Mouse (Mus musculus): ENCODE measurements around the gene Mapt. TPM values are rescaled to one million over a fixed set of nuclear protein-coding genes. Genes with fewer than 3 reads are reported as not detected.
A peak's percentile ranks its signal among the peaks of the same experiment; 100 is the strongest.

Gene Mapt
- polyA plus RNA-seq (2014; fragmentation: Nextera tagmentation; extraction: Ambion mirVana), result 939 and 1,013 TPM in 2 replicates

DNA sequence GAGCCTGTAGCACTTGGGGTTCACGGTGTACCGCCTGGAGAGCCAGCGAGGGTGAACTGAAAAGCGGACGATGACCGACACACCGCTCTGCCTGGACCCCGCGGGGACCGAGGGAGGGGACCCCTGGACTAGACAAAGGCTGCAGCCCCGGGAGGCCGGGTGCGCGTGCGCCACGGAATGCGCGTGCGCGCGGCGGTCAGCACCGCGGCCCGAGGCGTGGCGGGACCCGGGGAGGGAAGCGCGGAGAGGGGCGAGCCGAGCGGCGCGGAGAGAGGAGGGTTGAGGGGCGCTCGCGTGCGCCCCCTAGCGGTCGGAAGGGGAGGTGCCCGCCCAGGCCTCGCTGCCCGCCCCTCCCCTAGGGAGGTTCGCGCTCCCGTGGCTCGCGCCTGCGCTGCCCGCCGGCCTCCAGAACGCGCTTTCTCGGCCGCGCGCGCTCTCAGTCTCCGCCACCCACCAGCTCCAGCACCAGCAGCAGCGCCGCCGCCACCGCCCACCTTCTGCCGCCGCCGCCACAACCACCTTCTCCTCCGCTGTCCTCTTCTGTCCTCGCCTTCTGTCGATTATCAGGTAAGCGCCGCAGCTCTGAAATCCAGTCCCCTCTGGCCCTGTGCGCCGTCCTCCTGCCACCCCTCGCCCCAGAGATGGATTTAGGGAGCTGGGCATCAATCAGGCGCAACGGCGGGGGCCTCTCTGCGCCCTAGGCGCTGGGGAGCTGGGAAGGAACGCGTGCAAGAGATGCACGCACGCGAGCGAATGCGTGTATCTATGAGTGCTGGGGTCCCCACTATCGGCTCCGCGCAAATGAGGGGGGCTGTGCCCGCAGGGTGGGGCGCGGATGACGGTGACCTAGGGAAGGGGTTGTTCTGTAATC lies at the start of gene Mapt:
Gene Mapt, plus strand, starts transcription at position 350 of the 871 bp plus-strand sequence.
- peak within 1 kb of the TSS; percentile 98 for H3K27ac ChIP-seq
- under 1% methylated on average over 67 of the region's 94 CpGs for WGBS
- peak within 1 kb of the TSS; percentile 83 for H3K4me2 ChIP-seq (replicated peaks)
- ATAC-seq (ENCODE audit: low FRiP score) (peak; percentile 75), DNase-seq (ENCODE audit: low spot score) (peak; percentile 95)
- peaks cover 4% of the 10 kb centered on the region; the same call in 1 of the 2 replicates for H3K27me3 ChIP-seq (ENCODE audit: control insufficient read depth, insufficient read depth, low read length)
- peaks cover 27% of the 10 kb centered on the region for H3K4me1 ChIP-seq (replicated peaks; ENCODE audit: control insufficient read depth, insufficient read depth, low read length)
- peak within 1 kb of the TSS; percentile 98 for H3K9ac ChIP-seq
- H3K4me3 ChIP-seq (replicated peaks; ENCODE audit: low read length), result peak within 1 kb of the TSS; percentile 83
- no peaks in the 10 kb centered on the region for H3K36me3 ChIP-seq (replicated peaks; ENCODE audit: control insufficient read depth, insufficient read depth)
- no peaks in the 10 kb centered on the region for H3K9me3 ChIP-seq (ENCODE audit: control insufficient read depth, low read length)

DNA sequence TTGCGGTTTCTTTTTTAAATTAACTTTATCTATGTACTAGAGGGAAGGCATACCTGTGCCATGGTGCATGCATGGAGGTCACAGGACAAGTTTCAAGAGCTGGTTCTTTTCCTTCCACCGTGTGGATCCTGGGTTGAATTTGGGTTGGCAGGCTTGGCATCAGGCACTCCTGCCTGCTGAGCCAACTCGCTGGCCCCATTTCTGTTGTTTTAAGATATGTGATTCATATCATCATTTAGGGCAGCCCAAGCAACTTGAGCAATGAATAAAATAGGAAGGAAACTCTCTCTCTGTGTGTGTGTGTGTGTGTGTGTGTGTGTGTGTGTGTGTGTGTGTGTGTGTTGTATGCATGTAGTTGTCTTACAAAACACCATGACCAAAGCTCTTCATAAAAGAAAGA lies 49.0 kb upstream of the Mapt start:
- ATAC-seq (ENCODE audit: low FRiP score), result no peak
- no peaks in the 10 kb centered on the region for H3K9me3 ChIP-seq (ENCODE audit: control insufficient read depth, low read length)

GRCm38 (mm10) chr11:104186135-104186836 lies 44.9 kb upstream of the Mapt start, which contains the start of gene Sppl2c:
Gene Sppl2c (plus strand): TSS chr11:104186327.
- DNase-seq (ENCODE audit: low spot score) (no peak), ATAC-seq (ENCODE audit: low FRiP score) (no peak)
- Histone ChIP-seq H3K4me3 (replicated peaks; ENCODE audit: low read length) (no peak within 1 kb of the TSS), H3K27me3 (ENCODE audit: control insufficient read depth, insufficient read depth, low read length) (no peaks in the 10 kb centered on the region), H3K9ac (no peak within 1 kb of the TSS), H3K9me3 (ENCODE audit: control insufficient read depth, low read length) (no peaks in the 10 kb centered on the region), H3K27ac (no peak within 1 kb of the TSS), H3K36me3 (replicated peaks; ENCODE audit: control insufficient read depth, insufficient read depth) (no peaks in the 10 kb centered on the region), H3K4me2 (replicated peaks) (no peak within 1 kb of the TSS), H3K4me1 (replicated peaks; ENCODE audit: control insufficient read depth, insufficient read depth, low read length) (no peaks in the 10 kb centered on the region)
- 89% methylated on average over 13 of the region's 13 CpGs for WGBS

More for the DNA sequence above, 49.0 kb upstream of the Mapt start:
- Histone ChIP-seq H3K4me3 (replicated peaks; ENCODE audit: low read length) (no peak overlapping the region), H3K27me3 (ENCODE audit: control insufficient read depth, insufficient read depth, low read length) (no peaks in the 10 kb centered on the region), H3K9ac (no peak overlapping the region), H3K4me1 (replicated peaks; ENCODE audit: control insufficient read depth, insufficient read depth, low read length) (no peaks in the 10 kb centered on the region), H3K4me2 (replicated peaks) (no peak overlapping the region), H3K36me3 (replicated peaks; ENCODE audit: control insufficient read depth, insufficient read depth) (no peaks in the 10 kb centered on the region), H3K27ac (no peak overlapping the region)
- no peak for DNase-seq (ENCODE audit: low spot score)
- 84% methylated on average over 3 of the region's 3 CpGs for WGBS

DNA sequence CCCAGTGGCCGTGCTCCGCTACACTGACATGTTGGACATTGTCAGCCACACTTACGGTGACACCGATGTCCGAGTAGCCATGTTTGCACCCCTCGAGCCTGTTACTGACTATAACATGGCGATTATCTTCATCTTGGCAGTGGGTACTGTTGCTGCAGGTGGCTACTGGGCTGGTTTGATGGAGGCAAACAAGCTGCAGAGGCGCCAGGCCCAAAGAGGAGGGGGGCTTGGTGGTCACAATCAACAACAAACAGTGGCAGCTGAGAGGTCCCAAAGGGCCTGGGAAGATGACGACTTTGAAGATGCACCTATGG lies 44.4 kb upstream of the Mapt start:
- Histone ChIP-seq H3K27ac (no peak overlapping the region), H3K4me2 (replicated peaks) (no peak overlapping the region), H3K4me1 (replicated peaks; ENCODE audit: control insufficient read depth, insufficient read depth, low read length) (no peaks in the 10 kb centered on the region), H3K27me3 (ENCODE audit: control insufficient read depth, insufficient read depth, low read length) (no peaks in the 10 kb centered on the region), H3K9me3 (ENCODE audit: control insufficient read depth, low read length) (no peaks in the 10 kb centered on the region), H3K9ac (no peak overlapping the region), H3K4me3 (replicated peaks; ENCODE audit: low read length) (no peak overlapping the region), H3K36me3 (replicated peaks; ENCODE audit: control insufficient read depth, insufficient read depth) (no peaks in the 10 kb centered on the region)
- DNase-seq (ENCODE audit: low spot score), result no peak
- ATAC-seq (ENCODE audit: low FRiP score), result no peak
- 91% methylated on average over 9 of the region's 9 CpGs for WGBS

DNA sequence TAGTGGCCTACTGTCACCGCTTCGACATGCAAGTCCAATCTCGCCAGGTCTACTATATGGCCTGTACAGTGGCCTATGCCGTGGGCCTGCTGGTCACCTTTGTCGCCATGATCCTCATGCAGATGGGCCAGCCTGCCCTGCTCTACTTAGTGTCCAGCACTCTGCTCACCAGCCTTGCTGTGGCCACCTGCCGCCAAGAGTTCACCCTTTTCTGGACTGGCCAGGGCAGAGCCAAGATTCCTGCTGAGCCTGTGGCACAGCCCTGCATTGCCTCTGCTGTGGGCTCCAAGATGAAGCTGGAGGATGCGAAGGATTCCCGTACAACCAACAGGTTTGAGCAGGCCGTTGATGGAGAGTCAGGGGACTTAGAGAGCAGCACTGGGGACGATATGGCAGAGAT lies 43.4 kb upstream of the Mapt start:
- no peak overlapping the region for H3K4me2 ChIP-seq (replicated peaks)
- H3K27ac ChIP-seq, result no peak overlapping the region
- H3K27me3 ChIP-seq (ENCODE audit: control insufficient read depth, insufficient read depth, low read length), result no peaks in the 10 kb centered on the region
- WGBS, result 94% methylated on average over 10 of the region's 10 CpGs
- H3K36me3 ChIP-seq (replicated peaks; ENCODE audit: control insufficient read depth, insufficient read depth), result no peaks in the 10 kb centered on the region
- no peak overlapping the region for H3K4me3 ChIP-seq (replicated peaks; ENCODE audit: low read length)
- ATAC-seq (ENCODE audit: low FRiP score), result no peak
- no peaks in the 10 kb centered on the region for H3K4me1 ChIP-seq (replicated peaks; ENCODE audit: control insufficient read depth, insufficient read depth, low read length)
- H3K9me3 ChIP-seq (ENCODE audit: control insufficient read depth, low read length), result no peaks in the 10 kb centered on the region
- no peak for DNase-seq (ENCODE audit: low spot score)
- no peak overlapping the region for H3K9ac ChIP-seq

GRCm38 (mm10) chr11:104190008-104190407 lies 41.2 kb upstream of the Mapt start:
- WGBS, result 76% methylated on average over 2 of the region's 2 CpGs
- H3K27ac ChIP-seq, result no peak overlapping the region
- H3K4me1 ChIP-seq (replicated peaks; ENCODE audit: control insufficient read depth, insufficient read depth, low read length), result no peaks in the 10 kb centered on the region
- no peak overlapping the region for H3K9ac ChIP-seq
- DNase-seq (ENCODE audit: low spot score) (no peak), ATAC-seq (ENCODE audit: low FRiP score) (no peak)
- H3K4me3 ChIP-seq (replicated peaks; ENCODE audit: low read length), result no peak overlapping the region
- H3K9me3 ChIP-seq (ENCODE audit: control insufficient read depth, low read length), result no peaks in the 10 kb centered on the region
- H3K36me3 ChIP-seq (replicated peaks; ENCODE audit: control insufficient read depth, insufficient read depth), result no peaks in the 10 kb centered on the region
- H3K4me2 ChIP-seq (replicated peaks), result no peak overlapping the region
- H3K27me3 ChIP-seq (ENCODE audit: control insufficient read depth, insufficient read depth, low read length), result no peaks in the 10 kb centered on the region

GRCm38 (mm10) chr11:104195382-104195781 lies 35.8 kb upstream of the Mapt start:
- DNase-seq (ENCODE audit: low spot score) (no peak), ATAC-seq (ENCODE audit: low FRiP score) (0 out of 2 replicates have a peak, but pooled peaks have one; percentile 8)
- Histone ChIP-seq H3K4me3 (replicated peaks; ENCODE audit: low read length) (no peak overlapping the region), H3K36me3 (replicated peaks; ENCODE audit: control insufficient read depth, insufficient read depth) (no peaks in the 10 kb centered on the region), H3K27ac (no peak overlapping the region), H3K4me2 (replicated peaks) (peak overlapping the region; percentile 24), H3K9ac (no peak overlapping the region), H3K4me1 (replicated peaks; ENCODE audit: control insufficient read depth, insufficient read depth, low read length) (no peaks in the 10 kb centered on the region), H3K9me3 (ENCODE audit: control insufficient read depth, low read length) (no peaks in the 10 kb centered on the region), H3K27me3 (ENCODE audit: control insufficient read depth, insufficient read depth, low read length) (peaks cover 17% of the 10 kb centered on the region; the same call in 1 of the 2 replicates)
- WGBS, result 79% methylated on average over 11 of the region's 11 CpGs

GRCm38 (mm10) chr11:104195791-104196190 lies 35.4 kb upstream of the Mapt start:
- H3K9ac ChIP-seq, result no peak overlapping the region
- 7% methylated on average over 9 of the region's 9 CpGs for WGBS
- no peaks in the 10 kb centered on the region for H3K4me1 ChIP-seq (replicated peaks; ENCODE audit: control insufficient read depth, insufficient read depth, low read length)
- ATAC-seq (ENCODE audit: low FRiP score) (peak; percentile 79), DNase-seq (ENCODE audit: low spot score) (peak; percentile 99)
- no peak overlapping the region for H3K27ac ChIP-seq
- H3K27me3 ChIP-seq (ENCODE audit: control insufficient read depth, insufficient read depth, low read length), result peaks cover 17% of the 10 kb centered on the region; the same call in 1 of the 2 replicates
- H3K4me2 ChIP-seq (replicated peaks), result peak overlapping the region; percentile 24
- no peaks in the 10 kb centered on the region for H3K36me3 ChIP-seq (replicated peaks; ENCODE audit: control insufficient read depth, insufficient read depth)
- no peaks in the 10 kb centered on the region for H3K9me3 ChIP-seq (ENCODE audit: control insufficient read depth, low read length)
- H3K4me3 ChIP-seq (replicated peaks; ENCODE audit: low read length), result no peak overlapping the region

DNA sequence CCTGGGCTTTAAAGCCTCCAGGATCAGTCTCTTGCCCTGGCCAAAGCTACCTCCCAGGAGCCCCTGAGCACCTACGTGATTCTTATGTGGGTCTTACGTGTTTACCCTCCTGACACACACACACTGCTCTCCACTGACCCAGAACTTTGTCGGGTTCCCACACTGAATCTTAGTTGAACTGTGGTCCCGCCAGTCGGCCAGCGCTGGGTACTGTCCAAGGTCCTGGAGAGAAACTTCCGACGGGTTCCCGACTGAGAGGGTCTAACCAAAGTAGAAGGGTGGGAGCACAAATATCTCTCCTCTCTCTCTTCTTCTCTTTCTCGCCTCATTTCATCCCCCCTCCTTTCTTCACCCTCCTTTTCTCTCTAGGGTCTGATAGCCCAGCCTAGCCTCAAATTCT lies 33.3 kb upstream of the Mapt start:
- Histone ChIP-seq H3K4me3 (replicated peaks; ENCODE audit: low read length) (no peak overlapping the region), H3K27me3 (ENCODE audit: control insufficient read depth, insufficient read depth, low read length) (peaks cover 17% of the 10 kb centered on the region; the same call in 1 of the 2 replicates), H3K4me1 (replicated peaks; ENCODE audit: control insufficient read depth, insufficient read depth, low read length) (no peaks in the 10 kb centered on the region), H3K27ac (no peak overlapping the region), H3K9me3 (ENCODE audit: control insufficient read depth, low read length) (peaks cover 12% of the 10 kb centered on the region; the same call in 1 of the 2 replicates), H3K9ac (no peak overlapping the region), H3K36me3 (replicated peaks; ENCODE audit: control insufficient read depth, insufficient read depth) (no peaks in the 10 kb centered on the region), H3K4me2 (replicated peaks) (no peak overlapping the region)
- WGBS, result 8% methylated on average over 10 of the region's 10 CpGs
- DNase-seq (ENCODE audit: low spot score) (peak; percentile 55), ATAC-seq (ENCODE audit: low FRiP score) (no peak)
